Mouse (Mus musculus) spleen, adult 2 months (tissue): Measurements from ENCODE around the gene P2ry6. TPM values are rescaled to one million over a fixed set of nuclear protein-coding genes. Genes with fewer than 3 reads are reported as not detected.

ENCODE experiments used
- DNase-seq, 2 experiments: peaks; one replicate each; pipeline versions ENCODE4 v3.0.0 to v3.0.0-alpha.2; 2012 to 2021; ENCODE audit warnings: low spot score in 2 of 2, low read depth in 1 of 2
- H3K27ac ChIP-seq: fragments of 200-500 bp; 2 replicates; pipeline ENCODE4 v1.5.1; 2012; ENCODE audit warnings: low read length, inconsistent platforms; ENCODE audit not compliant: insufficient read depth
- H3K27me3 ChIP-seq: fragments of 200-500 bp; 2 replicates; pipeline ENCODE4 v1.6.1; 2012; ENCODE audit warnings: mild to moderate bottlenecking, moderate library complexity, low read length, inconsistent platforms; ENCODE audit not compliant: control insufficient read depth, insufficient read depth
- H3K36me3 ChIP-seq: fragments of 200-500 bp; 2 replicates; pipeline ENCODE4 v1.6.1; 2012; ENCODE audit warnings: mild to moderate bottlenecking, low read length, inconsistent platforms; ENCODE audit not compliant: control insufficient read depth, insufficient read depth
- H3K4me1 ChIP-seq: fragments of 200-500 bp; 2 replicates; pipeline ENCODE4 v1.6.1; 2011; ENCODE audit warnings: inconsistent platforms; ENCODE audit not compliant: control insufficient read depth, insufficient read depth, insufficient read length
- H3K4me3 ChIP-seq: fragments of 200-500 bp; 2 replicates; pipeline ENCODE4 v1.5.1; 2011; ENCODE audit warnings: mild to moderate bottlenecking, inconsistent platforms; ENCODE audit not compliant: insufficient read depth, insufficient read length; ENCODE audit errors: extremely low read depth
- CTCF ChIP-seq: fragments of 200-500 bp; IDR thresholded peaks from 2 replicates; pipeline ENCODE4 v1.5.1; 2011; ENCODE audit warnings: mild to moderate bottlenecking, inconsistent platforms; ENCODE audit not compliant: insufficient read depth, insufficient read length, insufficient replicate concordance; ENCODE audit errors: extremely low read depth
- POLR2A ChIP-seq: fragments of 200-500 bp; IDR thresholded peaks from 2 replicates; pipeline ENCODE4 v1.6.1; 2011; ENCODE audit warnings: low read depth, low read length, inconsistent platforms
- WGBS: fragments of 180-500 bp; shearing (Covaris S2); methylation state at CpG from one replicate; pipeline ENCODE4 v1.1.7; 2018; 5-methylcytosine and 5-hydroxymethylcytosine counted together
- polyA plus RNA-seq: library from polyadenylated mRNA; depleted of rRNA; stranded (reverse); fragments of >200 nt; gene quantifications from 2 replicates; pipeline ENCODE4 v1.2.3, GENCODE M21; 2012; rRNA removed

The P2ry6 gene
- polyA plus RNA-seq, 1 experiment, result 36.0 TPM

GRCm38 (mm10) chr7:100904612-100905011 lies 69.8 kb downstream of the P2ry6 start:
- DNase-seq, result no peak
- 38% methylated on average over 5 of the region's 5 CpGs for WGBS
- H3K27ac ChIP-seq, result no peak overlapping the region
- H3K4me1 ChIP-seq, result no peaks in the 10 kb centered on the region; the same call in 1 of the 2 replicates
- no peak overlapping the region for H3K4me3 ChIP-seq
- no peaks in the 10 kb centered on the region for H3K36me3 ChIP-seq
- H3K27me3 ChIP-seq, result no peaks in the 10 kb centered on the region
- TF ChIP-seq POLR2A, result no peak
- no peak for TF ChIP-seq CTCF

- H3K4me1 ChIP-seq, result no peaks in the 10 kb centered on the region; the same call in 1 of the 2 replicates
- H3K4me3 ChIP-seq, result no peak overlapping the region
- TF ChIP-seq CTCF, result peak; percentile 18; the same call in 1 of the 2 replicates
- TF ChIP-seq POLR2A, result no peak
- DNase-seq, result no peak
- 78% methylated on average over 9 of the region's 9 CpGs for WGBS
- no peaks in the 10 kb centered on the region for H3K36me3 ChIP-seq
- H3K27ac ChIP-seq, result no peak overlapping the region
- no peaks in the 10 kb centered on the region for H3K27me3 ChIP-seq
These were observed 71.9 kb downstream of the P2ry6 start for GRCm38 (mm10) chr7:100902451-100903137.

GRCm38 (mm10) chr7:100897828-100898227 lies 76.6 kb downstream of the P2ry6 start:
- H3K4me1 ChIP-seq, result peaks cover 5% of the 10 kb centered on the region; the same call in 1 of the 2 replicates
- no peak overlapping the region for H3K4me3 ChIP-seq
- DNase-seq, result no peak
- no peaks in the 10 kb centered on the region for H3K36me3 ChIP-seq
- no peak overlapping the region for H3K27ac ChIP-seq
- 77% methylated on average over 5 of the region's 5 CpGs for WGBS
- H3K27me3 ChIP-seq, result 0 out of 2 replicates have a peak, but pooled peaks cover 3% of the 10 kb centered on the region
- TF ChIP-seq POLR2A (no peak), CTCF (no peak)

GRCm38 (mm10) chr7:100894833-100895226 lies 79.6 kb downstream of the P2ry6 start:
- TF ChIP-seq POLR2A, result no peak
- no peak for TF ChIP-seq CTCF
- Histone ChIP-seq H3K27ac (no peak overlapping the region), H3K4me3 (peak overlapping the region; percentile 19; the same call in 1 of the 2 replicates), H3K27me3 (0 out of 2 replicates have a peak, but pooled peaks cover 3% of the 10 kb centered on the region), H3K4me1 (peaks cover 5% of the 10 kb centered on the region; the same call in 1 of the 2 replicates), H3K36me3 (no peaks in the 10 kb centered on the region)
- WGBS, result 9% methylated on average over 12 of the region's 12 CpGs
- DNase-seq, result no peak

- no peak for DNase-seq
- peak overlapping the region; percentile 19; the same call in 1 of the 2 replicates for H3K4me3 ChIP-seq
- WGBS, result 7% methylated on average over 52 of the region's 53 CpGs
These were observed 80.2 kb downstream of the P2ry6 start for GRCm38 (mm10) chr7:100894057-100894832.

GRCm38 (mm10) chr7:100893249-100894056 lies 81.0 kb downstream of the P2ry6 start:
- no peaks in the 10 kb centered on the region for H3K36me3 ChIP-seq
- TF ChIP-seq CTCF (no peak), POLR2A (no peak)
- H3K27ac ChIP-seq, result no peak overlapping the region
- 88% methylated on average over 20 of the region's 20 CpGs for WGBS
- H3K4me1 ChIP-seq, result peaks cover 5% of the 10 kb centered on the region; the same call in 1 of the 2 replicates
- 0 out of 2 replicates have a peak, but pooled peaks cover 3% of the 10 kb centered on the region for H3K27me3 ChIP-seq
- no peak for DNase-seq
- H3K4me3 ChIP-seq, result no peak overlapping the region

More at GRCm38 (mm10) chr7:100894057-100894832, 80.2 kb downstream of the P2ry6 start:
- peaks cover 5% of the 10 kb centered on the region; the same call in 1 of the 2 replicates for H3K4me1 ChIP-seq
- H3K36me3 ChIP-seq, result no peaks in the 10 kb centered on the region
- 0 out of 2 replicates have a peak, but pooled peaks cover 3% of the 10 kb centered on the region for H3K27me3 ChIP-seq
- no peak for TF ChIP-seq POLR2A
- H3K27ac ChIP-seq, result no peak overlapping the region

Other genes starting within 250 kb of the P2ry6 start
- 79.2 and 97.8 TPM in 2 replicates for gene Relt, start 111.2 kb downstream of the P2ry6 start, polyA plus RNA-seq
- gene Arhgef17, start 42.5 kb downstream of the P2ry6 start, polyA plus RNA-seq, result 12.3 and 13.5 TPM in 2 replicates
- 7.7 and 8.9 TPM in 2 replicates for gene P2ry2, start 38.2 kb upstream of the P2ry6 start, polyA plus RNA-seq
- gene Fchsd2, start 118.2 kb upstream of the P2ry6 start, polyA plus RNA-seq, result 20.2 and 21.5 TPM in 2 replicates